Mouse (Mus musculus) kidney, embryonic 16.5 days (tissue): ENCODE data around the gene Agrp. TPM values are rescaled to one million over a fixed set of nuclear protein-coding genes. Genes with fewer than 3 reads are reported as not detected.

Experiments
- ATAC-seq: fragments of 200-750 bp; cut with Nextera tagmentation; 2 replicates; pipeline ENCODE4 v1.8.0; 2017; ENCODE audit warnings: moderate TSS enrichment; ENCODE audit not compliant: low FRiP score, low TSS enrichment
- H3K27ac ChIP-seq: fragments of 300-500 bp; sonication (generic); 2 replicates; pipeline ENCODE4 v1.5.1; 2014; ENCODE audit warnings: low read length
- H3K27me3 ChIP-seq: fragments of 300-500 bp; sonication (generic); 2 replicates; pipeline ENCODE4 v1.6.1; 2014; ENCODE audit warnings: low read length, control low read depth, mixed read lengths; ENCODE audit not compliant: insufficient read depth
- H3K36me3 ChIP-seq: fragments of 300-500 bp; sonication (generic); 2 replicates; pipeline ENCODE4 v1.6.1; 2014; ENCODE audit warnings: low read length, control low read depth, mixed read lengths; ENCODE audit not compliant: insufficient read depth
- H3K4me1 ChIP-seq: fragments of 300-500 bp; sonication (generic); 2 replicates; pipeline ENCODE4 v1.6.1; 2014; ENCODE audit warnings: low read length, control low read depth, mixed read lengths; ENCODE audit not compliant: insufficient read depth
- H3K4me2 ChIP-seq: fragments of 300-500 bp; sonication (generic); replicated peaks from 2 replicates; pipeline ENCODE4 v1.6.1; 2014; ENCODE audit warnings: low read depth, low read length
- H3K4me3 ChIP-seq: fragments of 300-500 bp; sonication (generic); 2 replicates; pipeline ENCODE4 v1.5.1; 2014; ENCODE audit warnings: mild to moderate bottlenecking, low read length
- H3K9ac ChIP-seq: fragments of 300-500 bp; sonication (generic); replicated peaks from 2 replicates; pipeline ENCODE4 v1.6.1; 2014; ENCODE audit warnings: low read length
- H3K9me3 ChIP-seq: fragments of 300-500 bp; sonication (generic); 2 replicates; pipeline ENCODE4 v1.6.1; 2016; ENCODE audit warnings: low read length, control low read depth
- WGBS: fragments of 180-500 bp; shearing (Covaris S2); extraction: QIAGEN DNeasy Blood & Tissue Kit; methylation state at CpG from one replicate; pipeline ENCODE4 v1.1.7; 2014; 5-methylcytosine and 5-hydroxymethylcytosine counted together
- polyA plus RNA-seq: library from polyadenylated mRNA; unstranded; fragments of >200 nt; fragmentation: Nextera tagmentation; extraction: Ambion mirVana; gene quantifications from 2 replicates; pipeline ENCODE4 v1.2.1, GENCODE M21; 2015

The Agrp gene
- 0.84 and 1.2 TPM in 2 replicates for polyA plus RNA-seq

GRCm38 (mm10) chr8:105636963-105637510 lies at the start of gene Agrp:
Gene Agrp, minus strand, starts transcription at chr8:105637393.
- Histone ChIP-seq H3K4me2 (peak within 1 kb of the TSS; percentile 84), H3K27ac (peak within 1 kb of the TSS; percentile 100), H3K4me1 (peaks cover 27% of the 10 kb centered on the region), H3K9me3 (no peaks in the 10 kb centered on the region), H3K4me3 (peak within 1 kb of the TSS; percentile 96), H3K36me3 (no peaks in the 10 kb centered on the region), H3K9ac (peak within 1 kb of the TSS; percentile 100), H3K27me3 (no peaks in the 10 kb centered on the region)
- ATAC-seq = peak; percentile 29; the same call in 1 of the 2 replicates
- under 1% methylated on average over 54 of the region's 63 CpGs for WGBS

- peaks cover 24% of the 10 kb centered on the region for H3K36me3 ChIP-seq
- 66% methylated on average over 6 of the region's 6 CpGs for WGBS
- H3K9me3 ChIP-seq = no peaks in the 10 kb centered on the region
- H3K27ac ChIP-seq = no peak overlapping the region
- no peak overlapping the region for H3K4me3 ChIP-seq
- H3K4me1 ChIP-seq = peaks cover 10% of the 10 kb centered on the region; the same call in 1 of the 2 replicates
- H3K27me3 ChIP-seq = no peaks in the 10 kb centered on the region
- H3K9ac ChIP-seq = no peak overlapping the region
- no peak overlapping the region for H3K4me2 ChIP-seq
- no peak for ATAC-seq
Measured at GRCm38 (mm10) chr8:105686551-105686950, 49.4 kb upstream of the Agrp start.

DNA sequence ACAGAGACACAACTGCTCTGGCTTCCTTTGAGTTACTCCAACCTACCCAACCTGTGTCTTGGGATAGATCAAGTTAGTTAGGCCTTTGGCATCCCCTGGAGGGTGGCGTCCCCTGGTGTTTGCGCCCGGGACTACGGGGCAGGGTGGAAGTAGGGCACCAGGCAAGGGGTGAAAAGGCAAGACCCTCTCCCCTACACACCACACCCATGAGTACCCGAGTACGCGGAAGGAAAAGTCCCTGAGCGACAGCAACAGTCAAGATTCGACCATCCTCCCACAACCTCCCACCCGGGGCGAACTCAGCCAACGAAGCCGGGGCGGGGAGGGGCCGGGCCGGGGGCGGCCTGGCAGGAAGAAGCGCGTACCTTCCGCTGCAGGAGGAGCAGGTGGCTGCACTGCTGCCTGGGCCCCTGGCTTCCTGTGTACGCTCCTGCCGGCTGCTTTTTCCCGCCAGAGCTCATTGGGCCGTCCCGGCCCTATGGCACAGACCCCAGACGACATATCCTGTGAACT lies 48.7 kb upstream of the Agrp start, which contains the start of gene Carmil2:
TSS of gene Carmil2 (plus strand) at position 479 of the 513 bp plus-strand sequence.
- Histone ChIP-seq H3K27ac (no peak within 1 kb of the TSS), H3K4me2 (peak within 1 kb of the TSS; percentile 52), H3K9me3 (no peaks in the 10 kb centered on the region), H3K4me1 (peaks cover 10% of the 10 kb centered on the region; the same call in 1 of the 2 replicates), H3K4me3 (peak within 1 kb of the TSS; percentile 27), H3K36me3 (peaks cover 29% of the 10 kb centered on the region), H3K9ac (peak within 1 kb of the TSS; percentile 40; the same call in 1 of the 2 replicates), H3K27me3 (no peaks in the 10 kb centered on the region)
- 2% methylated on average over 22 of the region's 26 CpGs for WGBS
- ATAC-seq = peak; percentile 58

GRCm38 (mm10) chr8:105685325-105685724 lies 48.1 kb upstream of the Agrp start:
- peak overlapping the region; percentile 52 for H3K4me2 ChIP-seq
- H3K36me3 ChIP-seq = peaks cover 34% of the 10 kb centered on the region
- H3K27me3 ChIP-seq = no peaks in the 10 kb centered on the region
- H3K27ac ChIP-seq = no peak overlapping the region
- 69% methylated on average over 7 of the region's 7 CpGs for WGBS
- H3K4me1 ChIP-seq = peaks cover 10% of the 10 kb centered on the region; the same call in 1 of the 2 replicates
- no peaks in the 10 kb centered on the region for H3K9me3 ChIP-seq
- no peak overlapping the region for H3K9ac ChIP-seq
- 0 out of 2 replicates have a peak, but pooled peaks have one; percentile 20 for ATAC-seq
- H3K4me3 ChIP-seq = no peak overlapping the region; the same call in 1 of the 2 replicates

GRCm38 (mm10) chr8:105677891-105678290 lies 40.7 kb upstream of the Agrp start:
- 87% methylated on average over 1 of the region's 1 CpGs for WGBS
- Histone ChIP-seq H3K9me3 (no peaks in the 10 kb centered on the region), H3K4me1 (no peaks in the 10 kb centered on the region), H3K36me3 (peaks cover 62% of the 10 kb centered on the region), H3K27ac (no peak overlapping the region), H3K9ac (no peak overlapping the region), H3K4me2 (no peak overlapping the region), H3K4me3 (no peak overlapping the region), H3K27me3 (no peaks in the 10 kb centered on the region)
- no peak for ATAC-seq

DNA sequence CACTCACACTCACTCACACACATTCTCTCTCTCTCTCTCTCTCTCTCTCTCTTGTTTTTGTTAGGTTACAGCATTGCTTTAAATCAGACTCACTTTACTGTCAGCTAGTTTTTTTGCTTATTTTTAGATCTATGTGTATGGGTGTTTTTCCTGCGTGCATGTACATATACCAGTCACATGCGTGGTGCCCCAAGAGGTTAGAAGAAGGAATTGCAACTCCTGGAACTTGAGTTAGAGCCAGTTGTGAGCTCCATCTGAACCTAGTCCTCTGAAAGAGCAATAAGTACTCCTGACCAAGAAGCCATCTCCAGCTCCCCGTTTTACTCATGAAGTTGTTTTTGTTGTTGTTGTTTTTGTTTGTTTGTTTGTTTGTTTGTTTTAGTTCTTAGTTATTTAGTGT lies 24.0 kb upstream of the Agrp start:
- H3K4me2 ChIP-seq = no peak overlapping the region
- no peaks in the 10 kb centered on the region for H3K4me1 ChIP-seq
- H3K27ac ChIP-seq = no peak overlapping the region
- WGBS = 78% methylated on average over 3 of the region's 3 CpGs
- H3K9ac ChIP-seq = no peak overlapping the region
- no peaks in the 10 kb centered on the region for H3K9me3 ChIP-seq
- no peaks in the 10 kb centered on the region for H3K27me3 ChIP-seq
- no peak overlapping the region for H3K4me3 ChIP-seq
- H3K36me3 ChIP-seq = peaks cover 22% of the 10 kb centered on the region
- no peak for ATAC-seq

DNA sequence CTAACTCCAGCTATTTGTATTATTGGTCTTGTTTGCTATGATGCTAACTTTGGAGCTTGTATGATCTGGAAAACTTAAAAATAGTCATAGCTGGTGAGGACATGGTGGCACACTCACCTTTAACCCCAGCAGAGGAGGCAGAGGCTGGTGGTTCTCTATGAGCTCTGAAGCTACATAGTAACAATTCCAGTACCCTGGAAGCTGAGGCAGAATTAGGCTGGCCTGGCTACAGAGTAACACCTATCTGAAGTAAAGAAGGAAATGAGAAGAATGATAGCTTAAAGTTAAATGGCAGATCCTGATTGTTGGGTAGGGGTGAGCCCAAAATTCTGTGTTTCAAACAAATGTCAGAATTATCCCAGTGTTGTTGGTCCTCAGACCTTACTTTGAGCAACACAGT lies 20.4 kb upstream of the Agrp start:
- no peaks in the 10 kb centered on the region for H3K9me3 ChIP-seq
- H3K4me3 ChIP-seq = no peak overlapping the region
- H3K9ac ChIP-seq = no peak overlapping the region
- no peak overlapping the region for H3K27ac ChIP-seq
- H3K4me1 ChIP-seq = no peaks in the 10 kb centered on the region
- H3K27me3 ChIP-seq = no peaks in the 10 kb centered on the region
- no peak for ATAC-seq
- H3K4me2 ChIP-seq = no peak overlapping the region
- peaks cover 8% of the 10 kb centered on the region for H3K36me3 ChIP-seq

DNA sequence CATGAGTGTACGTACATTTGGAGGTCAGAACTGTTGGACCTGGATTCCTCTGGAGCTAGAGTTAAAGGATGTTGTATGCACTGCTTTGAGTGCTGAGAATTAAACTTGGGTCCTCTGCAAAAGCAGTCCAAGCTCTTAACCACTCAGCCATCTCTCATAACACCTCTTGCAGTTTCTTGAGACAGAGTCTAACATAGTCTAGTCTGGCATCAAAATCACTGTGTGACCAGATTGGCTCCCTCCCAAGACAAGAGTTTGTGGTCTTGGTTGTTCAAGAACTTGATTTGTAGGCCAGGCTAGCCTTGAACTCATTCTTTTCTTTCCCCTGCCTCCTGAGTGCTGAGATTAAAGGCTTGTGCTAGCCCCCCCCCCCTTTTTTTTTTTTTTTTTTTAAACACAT lies 11.7 kb upstream of the Agrp start:
- Histone ChIP-seq H3K4me3 (no peak overlapping the region), H3K4me1 (no peaks in the 10 kb centered on the region), H3K9ac (no peak overlapping the region), H3K9me3 (no peaks in the 10 kb centered on the region), H3K27ac (no peak overlapping the region), H3K27me3 (no peaks in the 10 kb centered on the region), H3K36me3 (peaks cover 39% of the 10 kb centered on the region), H3K4me2 (no peak overlapping the region)
- 100% methylated on average over 1 of the region's 1 CpGs for WGBS
- ATAC-seq = no peak

DNA sequence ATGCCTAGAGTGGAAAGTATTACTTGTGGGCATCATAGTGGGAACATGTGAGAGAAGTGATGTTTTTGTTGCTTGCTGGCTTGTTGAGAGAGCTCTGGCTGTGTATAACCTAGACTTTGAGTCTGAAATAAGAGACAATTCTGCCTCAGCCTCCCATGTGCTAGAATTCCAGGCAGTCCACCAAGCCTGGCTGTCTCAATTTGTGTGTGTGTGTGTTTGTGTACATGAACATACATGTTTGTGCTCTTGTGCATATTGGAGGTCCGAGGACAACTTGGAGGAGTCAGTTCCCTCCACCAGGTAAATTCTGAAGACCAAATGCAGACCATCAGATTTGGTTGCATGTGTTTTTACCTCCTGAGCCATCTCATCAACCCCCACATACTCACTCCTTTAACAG lies 8.0 kb upstream of the Agrp start:
- Histone ChIP-seq H3K9ac (no peak overlapping the region), H3K4me2 (no peak overlapping the region), H3K36me3 (peaks cover 35% of the 10 kb centered on the region), H3K4me1 (no peaks in the 10 kb centered on the region), H3K27me3 (no peaks in the 10 kb centered on the region), H3K9me3 (no peaks in the 10 kb centered on the region), H3K27ac (no peak overlapping the region), H3K4me3 (no peak overlapping the region)
- WGBS = 96% methylated on average over 1 of the region's 1 CpGs
- no peak for ATAC-seq

DNA sequence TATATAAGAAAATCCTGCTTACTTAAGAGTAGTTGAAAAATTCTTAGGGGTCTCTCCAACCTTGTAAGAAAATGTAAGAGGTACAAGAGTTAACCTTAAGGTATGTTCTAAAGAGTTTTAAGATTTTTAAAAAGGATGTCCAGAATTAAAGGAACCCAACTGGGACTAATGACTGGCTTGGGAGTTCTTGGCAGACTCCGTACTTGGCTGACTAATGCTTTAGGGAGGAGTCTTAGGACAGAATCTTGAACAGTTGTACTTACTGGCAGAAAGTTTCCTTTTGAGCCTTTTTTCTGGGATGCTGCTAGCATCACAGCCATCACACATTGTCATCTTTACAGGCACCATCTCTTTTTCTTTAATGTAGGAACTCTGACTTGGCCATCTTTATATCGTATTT lies 3.3 kb upstream of the Agrp start:
- H3K36me3 ChIP-seq = peaks cover 17% of the 10 kb centered on the region
- no peak overlapping the region for H3K27ac ChIP-seq
- H3K9ac ChIP-seq = no peak overlapping the region
- H3K27me3 ChIP-seq = no peaks in the 10 kb centered on the region
- H3K4me2 ChIP-seq = no peak overlapping the region
- 73% methylated on average over 2 of the region's 2 CpGs for WGBS
- H3K4me1 ChIP-seq = peaks cover 18% of the 10 kb centered on the region
- ATAC-seq = no peak
- no peak overlapping the region for H3K4me3 ChIP-seq
- H3K9me3 ChIP-seq = no peaks in the 10 kb centered on the region
